Mouse (Mus musculus): ENCODE results near the gene Zbtb11. TPM values are rescaled to one million over a fixed set of nuclear protein-coding genes. Genes with fewer than 3 reads are reported as not detected.
"Not testable (repeated sequence)": the region's sequence is repeated elsewhere in the genome, so short reads cannot be mapped to it uniquely, and the experiment has no call there.

Gene Zbtb11
- polyA plus RNA-seq, 1 experiment from 2014 or later = 15.0 TPM

DNA sequence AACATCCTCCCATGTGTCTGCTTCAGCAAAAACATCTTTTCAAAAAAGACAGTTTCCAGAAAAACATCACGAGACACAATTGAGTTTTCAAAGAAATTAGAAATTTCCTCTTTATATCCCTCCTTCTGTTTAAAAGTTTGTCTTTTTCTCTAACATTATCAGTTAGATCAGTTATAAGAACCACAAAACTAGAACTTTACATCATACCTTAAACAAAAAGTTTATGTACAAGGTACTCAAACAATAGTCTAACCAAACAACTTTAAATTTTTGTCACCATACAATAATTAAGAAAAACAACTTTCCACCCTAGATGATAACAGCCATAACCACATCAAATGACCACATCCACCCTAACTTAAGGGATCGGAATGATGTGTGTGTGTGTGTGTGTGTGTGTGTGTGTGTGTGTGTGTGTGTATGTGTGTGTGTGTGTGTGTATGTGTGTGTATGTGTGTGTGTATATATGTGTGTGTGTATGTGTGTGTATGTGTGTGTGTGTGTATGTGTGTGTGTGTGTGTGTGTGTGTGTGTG lies 25.7 kb upstream of the Zbtb11 start:
- H3K36me3 ChIP-seq (ENCODE audit: control insufficient read depth, insufficient read depth, low read length); H3K9me3 ChIP-seq (replicated peaks; ENCODE audit: control insufficient read depth, low read length); ATAC-seq; H3K27me3 ChIP-seq (replicated peaks; ENCODE audit: control insufficient read depth, insufficient read depth, low read length); H3K4me2 ChIP-seq (ENCODE audit: low read length); H3K9ac ChIP-seq (ENCODE audit: low read length); DNase-seq (ENCODE audit: low spot score); H3K4me1 ChIP-seq (ENCODE audit: control insufficient read depth, insufficient read depth, low read length); H3K27ac ChIP-seq (ENCODE audit: low read depth, low read length); H3K4me3 ChIP-seq (ENCODE audit: low read depth, low read length): not testable (repeated sequence)
- 90% methylated on average over 2 of the region's 2 CpGs for WGBS

DNA sequence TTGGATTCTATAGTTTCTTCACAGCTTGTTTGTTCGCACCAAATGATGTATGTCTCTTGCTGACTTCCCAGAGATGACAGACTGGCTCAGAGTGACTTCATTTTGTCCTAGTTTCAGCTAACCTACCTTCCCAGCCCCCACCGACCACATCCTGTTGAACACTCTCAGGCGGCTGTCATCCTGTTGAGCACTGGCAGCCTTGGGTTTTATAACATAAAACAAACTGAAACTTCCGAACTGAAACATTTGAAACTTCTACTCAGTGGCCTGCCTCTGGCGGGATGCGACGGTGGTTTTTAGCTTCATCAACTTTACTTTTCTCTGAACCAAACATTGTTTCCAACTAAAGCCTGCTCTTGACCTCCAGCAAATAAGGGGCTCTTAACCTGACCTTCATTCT lies 24.7 kb upstream of the Zbtb11 start:
- no peaks in the 10 kb centered on the region for H3K9me3 ChIP-seq (replicated peaks; ENCODE audit: control insufficient read depth, low read length)
- H3K4me1 ChIP-seq (ENCODE audit: control insufficient read depth, insufficient read depth, low read length) = no peaks in the 10 kb centered on the region
- no peak overlapping the region for H3K4me3 ChIP-seq (ENCODE audit: low read depth, low read length)
- no peaks in the 10 kb centered on the region for H3K27me3 ChIP-seq (replicated peaks; ENCODE audit: control insufficient read depth, insufficient read depth, low read length)
- WGBS = 73% methylated on average over 7 of the region's 7 CpGs
- H3K4me2 ChIP-seq (ENCODE audit: low read length) = no peak overlapping the region
- ATAC-seq (no peak), DNase-seq (ENCODE audit: low spot score) (no peak)
- H3K27ac ChIP-seq (ENCODE audit: low read depth, low read length) = no peak overlapping the region
- H3K9ac ChIP-seq (ENCODE audit: low read length) = no peak overlapping the region
- H3K36me3 ChIP-seq (ENCODE audit: control insufficient read depth, insufficient read depth, low read length) = no peaks in the 10 kb centered on the region

DNA sequence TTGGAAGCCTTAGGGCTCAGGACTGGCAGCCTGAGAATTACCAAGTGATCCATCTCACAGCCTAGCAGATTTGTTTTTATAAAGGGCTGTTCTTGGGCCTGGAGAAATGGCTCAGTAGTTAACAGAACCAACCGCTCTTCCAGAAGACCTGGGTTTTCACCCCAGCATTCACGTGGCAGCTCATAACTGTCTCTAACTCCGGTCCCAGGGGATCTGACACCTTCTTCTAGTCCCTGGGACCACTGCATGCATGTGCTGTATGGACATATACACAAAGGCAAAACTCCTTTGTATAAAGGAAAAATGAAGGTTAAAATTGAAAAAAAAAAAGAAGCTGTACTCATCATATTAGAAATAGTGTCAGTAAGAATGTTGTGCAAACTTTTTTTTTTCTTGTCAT lies 23.2 kb upstream of the Zbtb11 start:
- H3K27me3 ChIP-seq (replicated peaks; ENCODE audit: control insufficient read depth, insufficient read depth, low read length) = no peaks in the 10 kb centered on the region
- ATAC-seq = no peak
- no peaks in the 10 kb centered on the region for H3K4me1 ChIP-seq (ENCODE audit: control insufficient read depth, insufficient read depth, low read length)
- H3K4me3 ChIP-seq (ENCODE audit: low read depth, low read length) = no peak overlapping the region
- 78% methylated on average over 3 of the region's 3 CpGs for WGBS
- H3K36me3 ChIP-seq (ENCODE audit: control insufficient read depth, insufficient read depth, low read length) = no peaks in the 10 kb centered on the region
- DNase-seq (ENCODE audit: low spot score) = no peak
- H3K9me3 ChIP-seq (replicated peaks; ENCODE audit: control insufficient read depth, low read length) = no peaks in the 10 kb centered on the region
- H3K9ac ChIP-seq (ENCODE audit: low read length) = no peak overlapping the region
- no peak overlapping the region for H3K27ac ChIP-seq (ENCODE audit: low read depth, low read length)
- H3K4me2 ChIP-seq (ENCODE audit: low read length) = no peak overlapping the region

DNA sequence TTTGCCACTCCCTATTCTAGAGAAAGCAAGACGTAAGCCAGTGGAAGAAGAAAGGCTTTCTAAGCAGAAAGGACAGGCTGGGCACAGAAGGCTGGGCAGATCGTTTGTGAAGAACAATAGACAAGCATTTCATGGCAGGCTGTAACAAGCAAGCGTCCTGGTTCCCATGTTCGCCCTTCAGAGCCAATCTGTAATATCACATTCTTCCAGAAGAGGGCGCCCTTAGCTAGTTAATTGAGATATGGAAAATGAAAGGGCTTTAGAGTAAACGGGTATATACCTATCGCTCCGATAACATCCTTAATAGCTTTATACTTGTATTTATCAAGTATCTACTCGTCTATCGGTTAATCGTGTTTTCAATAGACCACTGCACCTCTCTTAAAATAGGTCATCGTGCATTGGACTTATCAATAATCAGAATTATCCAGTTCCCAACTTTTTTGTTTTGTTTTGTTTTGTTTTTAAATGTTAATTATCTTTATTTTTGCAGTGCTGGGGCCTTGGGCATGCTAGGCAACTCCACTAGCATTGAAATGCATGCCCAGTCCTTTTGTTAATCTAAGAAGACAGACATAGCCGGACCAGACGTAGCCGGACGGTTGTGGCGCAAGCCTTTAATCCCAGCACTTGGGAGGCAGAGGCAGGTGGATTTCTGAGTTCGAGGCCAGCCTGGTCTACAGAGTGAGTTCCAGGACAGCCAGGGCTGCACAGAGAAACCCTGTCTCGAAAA lies 22.6 kb upstream of the Zbtb11 start:
- Histone ChIP-seq H3K27me3 (replicated peaks; ENCODE audit: control insufficient read depth, insufficient read depth, low read length) (no peaks in the 10 kb centered on the region), H3K36me3 (ENCODE audit: control insufficient read depth, insufficient read depth, low read length) (no peaks in the 10 kb centered on the region), H3K27ac (ENCODE audit: low read depth, low read length) (no peak overlapping the region), H3K4me1 (ENCODE audit: control insufficient read depth, insufficient read depth, low read length) (no peaks in the 10 kb centered on the region), H3K4me3 (ENCODE audit: low read depth, low read length) (no peak overlapping the region), H3K9me3 (replicated peaks; ENCODE audit: control insufficient read depth, low read length) (no peaks in the 10 kb centered on the region), H3K4me2 (ENCODE audit: low read length) (no peak overlapping the region), H3K9ac (ENCODE audit: low read length) (no peak overlapping the region)
- ATAC-seq (peak; percentile 74), DNase-seq (ENCODE audit: low spot score) (peak; percentile 94)
- 41% methylated on average over 18 of the region's 19 CpGs for WGBS

DNA sequence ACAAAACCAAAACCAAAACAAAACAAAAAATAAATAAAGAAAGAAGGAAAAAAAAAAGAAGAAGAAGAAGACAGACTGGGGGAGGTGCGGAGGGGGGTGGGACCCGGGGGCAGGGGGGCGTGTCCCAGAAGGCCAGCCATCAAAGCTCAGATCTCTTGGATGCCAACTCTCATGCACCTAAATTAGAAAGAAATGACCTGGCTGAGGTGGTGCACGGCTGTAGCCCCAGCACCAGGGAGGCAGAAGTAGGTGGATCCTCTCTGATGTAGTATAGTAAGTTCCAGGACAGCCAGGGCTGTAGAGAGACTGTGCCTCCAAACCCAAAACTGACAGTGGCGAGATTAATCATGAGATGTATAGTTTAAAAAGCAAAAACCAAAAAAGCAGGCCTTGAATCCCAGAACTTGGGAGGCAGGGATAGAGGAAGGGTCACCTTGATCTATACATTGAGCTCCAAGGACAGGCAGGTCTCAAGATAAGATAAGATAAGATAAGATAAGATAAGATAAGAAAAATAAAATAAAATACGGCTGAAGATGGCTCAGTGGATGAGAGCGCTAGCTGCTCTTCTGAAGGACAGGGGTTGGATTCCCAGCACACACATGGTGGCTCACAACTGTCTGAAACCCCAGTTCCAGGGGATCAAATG lies 21.9 kb upstream of the Zbtb11 start:
- DNase-seq (ENCODE audit: low spot score) (no peak), ATAC-seq (no peak)
- Histone ChIP-seq H3K9me3 (replicated peaks; ENCODE audit: control insufficient read depth, low read length) (no peaks in the 10 kb centered on the region), H3K36me3 (ENCODE audit: control insufficient read depth, insufficient read depth, low read length) (no peaks in the 10 kb centered on the region), H3K27me3 (replicated peaks; ENCODE audit: control insufficient read depth, insufficient read depth, low read length) (no peaks in the 10 kb centered on the region), H3K4me3 (ENCODE audit: low read depth, low read length) (no peak overlapping the region), H3K4me2 (ENCODE audit: low read length) (no peak overlapping the region), H3K9ac (ENCODE audit: low read length) (no peak overlapping the region), H3K4me1 (ENCODE audit: control insufficient read depth, insufficient read depth, low read length) (no peaks in the 10 kb centered on the region), H3K27ac (ENCODE audit: low read depth, low read length) (no peak overlapping the region)
- 77% methylated on average over 7 of the region's 7 CpGs for WGBS

DNA sequence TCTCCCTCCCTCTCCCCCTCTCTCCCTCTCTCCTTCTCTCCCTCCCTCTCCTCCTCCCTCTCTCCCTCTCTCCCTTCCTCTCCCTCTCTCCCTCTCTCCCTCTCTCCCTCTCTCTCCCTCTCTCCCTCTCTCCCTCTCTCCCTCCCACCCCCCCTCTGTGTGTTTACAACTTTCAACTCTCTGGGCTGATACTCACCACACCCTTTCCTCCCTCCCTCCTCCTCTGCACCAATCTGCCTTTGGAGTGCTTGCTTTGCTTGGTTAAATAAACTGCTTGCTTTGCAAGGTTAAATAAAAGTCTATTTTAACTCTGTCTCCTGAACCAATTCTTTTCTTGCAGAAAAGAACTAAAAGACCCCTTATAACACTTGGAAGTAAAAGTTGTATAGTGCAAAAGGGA lies 20.9 kb upstream of the Zbtb11 start:
- no peak for ATAC-seq
- no peak for DNase-seq (ENCODE audit: low spot score)

DNA sequence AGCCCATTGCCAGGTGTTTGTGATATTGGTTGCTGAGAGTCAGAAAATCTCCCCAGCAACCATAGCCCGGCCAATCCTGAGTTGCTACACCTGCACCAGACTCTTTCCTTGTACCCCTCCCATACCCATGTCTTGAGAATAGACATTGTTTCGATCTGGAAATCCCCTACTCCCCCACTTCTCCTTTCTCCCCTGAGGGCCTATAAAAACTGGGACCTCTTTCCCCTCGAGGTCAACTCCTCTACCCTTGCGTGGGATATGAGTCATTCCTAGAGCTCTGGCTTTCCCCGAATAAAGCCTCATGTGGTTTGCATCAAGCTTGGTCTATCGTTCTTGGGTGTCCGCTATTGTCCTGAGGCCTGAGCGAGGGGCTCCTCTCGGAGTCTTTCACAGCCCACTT lies 19.5 kb upstream of the Zbtb11 start:
- not testable (repeated sequence) for H3K27ac ChIP-seq (ENCODE audit: low read depth, low read length); H3K36me3 ChIP-seq (ENCODE audit: control insufficient read depth, insufficient read depth, low read length); H3K9me3 ChIP-seq (replicated peaks; ENCODE audit: control insufficient read depth, low read length); H3K9ac ChIP-seq (ENCODE audit: low read length); DNase-seq (ENCODE audit: low spot score); H3K27me3 ChIP-seq (replicated peaks; ENCODE audit: control insufficient read depth, insufficient read depth, low read length); H3K4me2 ChIP-seq (ENCODE audit: low read length); H3K4me3 ChIP-seq (ENCODE audit: low read depth, low read length); H3K4me1 ChIP-seq (ENCODE audit: control insufficient read depth, insufficient read depth, low read length); ATAC-seq
- whole genome bisulfite sequencing = 91% methylated on average over 9 of the region's 9 CpGs

More for the DNA sequence above, 20.9 kb upstream of the Zbtb11 start:
- no peak overlapping the region for H3K4me3 ChIP-seq (ENCODE audit: low read depth, low read length)
- H3K9ac ChIP-seq (ENCODE audit: low read length) = no peak overlapping the region
- no peaks in the 10 kb centered on the region for H3K27me3 ChIP-seq (replicated peaks; ENCODE audit: control insufficient read depth, insufficient read depth, low read length)
- H3K27ac ChIP-seq (ENCODE audit: low read depth, low read length) = no peak overlapping the region
- H3K36me3 ChIP-seq (ENCODE audit: control insufficient read depth, insufficient read depth, low read length) = no peaks in the 10 kb centered on the region
- no peak overlapping the region for H3K4me2 ChIP-seq (ENCODE audit: low read length)
- H3K9me3 ChIP-seq (replicated peaks; ENCODE audit: control insufficient read depth, low read length) = no peaks in the 10 kb centered on the region
- no peaks in the 10 kb centered on the region for H3K4me1 ChIP-seq (ENCODE audit: control insufficient read depth, insufficient read depth, low read length)

DNA sequence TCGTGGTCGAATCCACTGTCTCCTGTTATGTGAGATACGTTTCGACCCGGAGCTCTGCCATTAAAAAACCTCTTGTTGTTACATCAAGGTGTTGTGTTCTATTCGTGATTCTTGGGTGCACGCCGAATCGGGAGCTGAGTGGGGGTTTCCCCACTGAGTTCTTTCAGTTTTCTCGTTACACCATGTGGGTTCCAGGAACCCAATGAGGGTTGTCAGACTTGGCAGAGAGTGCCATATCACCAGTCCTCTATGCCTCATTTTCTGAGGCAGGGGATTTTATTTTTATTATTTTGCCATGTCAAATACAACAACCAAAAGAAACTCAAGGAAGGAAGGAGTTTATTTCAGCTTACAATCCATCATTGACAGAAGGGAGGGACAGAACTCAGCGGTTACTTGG lies 10.6 kb upstream of the Zbtb11 start:
- H3K27me3 ChIP-seq (replicated peaks; ENCODE audit: control insufficient read depth, insufficient read depth, low read length); H3K9ac ChIP-seq (ENCODE audit: low read length); H3K9me3 ChIP-seq (replicated peaks; ENCODE audit: control insufficient read depth, low read length); ATAC-seq; H3K27ac ChIP-seq (ENCODE audit: low read depth, low read length); H3K36me3 ChIP-seq (ENCODE audit: control insufficient read depth, insufficient read depth, low read length); DNase-seq (ENCODE audit: low spot score); H3K4me2 ChIP-seq (ENCODE audit: low read length); H3K4me1 ChIP-seq (ENCODE audit: control insufficient read depth, insufficient read depth, low read length); H3K4me3 ChIP-seq (ENCODE audit: low read depth, low read length): not testable (repeated sequence)
- 88% methylated on average over 6 of the region's 11 CpGs for WGBS
